Mouse (Mus musculus): ENCODE data around the gene Gm11639. TPM values are rescaled to one million over a fixed set of nuclear protein-coding genes. Genes with fewer than 3 reads are reported as not detected.
"Not testable (repeated sequence)": the region's sequence is repeated elsewhere in the genome, so short reads cannot be mapped to it uniquely, and the experiment has no call there.

The Gm11639 gene
- total RNA-seq, 4 experiments from 2014 or later, result 0.31 to 0.68 (median 0.34) TPM

- not testable (repeated sequence) for DNase-seq (ENCODE audit: low spot score in 2 of 2)
Measured at GRCm38 (mm10) chr11:105112448-105112847, 426.9 kb downstream of the Gm11639 start.

- no peak for DNase-seq (ENCODE audit: low spot score in 2 of 2)
Measured at GRCm38 (mm10) chr11:105117814-105118213, 432.3 kb downstream of the Gm11639 start.

GRCm38 (mm10) chr11:105120551-105121061 lies 435.1 kb downstream of the Gm11639 start:
- no peak for DNase-seq (ENCODE audit: low spot score in 2 of 2)

- DNase-seq (ENCODE audit: low spot score in 2 of 2), result not testable (repeated sequence)
Measured at GRCm38 (mm10) chr11:105121792-105122191, 436.3 kb downstream of the Gm11639 start.

- no peak for DNase-seq (ENCODE audit: low spot score in 2 of 2)
Measured at GRCm38 (mm10) chr11:105123986-105124385, 438.5 kb downstream of the Gm11639 start.

GRCm38 (mm10) chr11:105125735-105126519 lies 440.4 kb downstream of the Gm11639 start, which contains the start of gene Mettl2:
Gene Mettl2 (plus strand): TSS chr11:105126425.
- DNase-seq (ENCODE audit: low spot score in 2 of 2), result peak; percentile 66 to 70

GRCm38 (mm10) chr11:105126520-105127029 lies 441.1 kb downstream of the Gm11639 start:
- no peak for DNase-seq (ENCODE audit: low spot score in 2 of 2)

GRCm38 (mm10) chr11:105135692-105136091 lies 450.2 kb downstream of the Gm11639 start:
- no peak for DNase-seq (ENCODE audit: low spot score in 2 of 2)

- DNase-seq (ENCODE audit: low spot score in 2 of 2), result not testable (repeated sequence)
Measured at GRCm38 (mm10) chr11:105137255-105137654, 451.7 kb downstream of the Gm11639 start.

GRCm38 (mm10) chr11:105140512-105140911 lies 455.0 kb downstream of the Gm11639 start:
- not testable (repeated sequence) for DNase-seq (ENCODE audit: low spot score in 2 of 2)

- DNase-seq (ENCODE audit: low spot score in 2 of 2), result no peak
Measured at GRCm38 (mm10) chr11:105141115-105141514, 455.6 kb downstream of the Gm11639 start.

- no peak for DNase-seq (ENCODE audit: low spot score in 2 of 2)
Measured at GRCm38 (mm10) chr11:105143564-105143963, 458.1 kb downstream of the Gm11639 start.

- no peak for DNase-seq (ENCODE audit: low spot score in 2 of 2)
Measured at GRCm38 (mm10) chr11:105144084-105144483, 458.6 kb downstream of the Gm11639 start.

GRCm38 (mm10) chr11:105144508-105145210 lies 459.2 kb downstream of the Gm11639 start:
- no peak for DNase-seq (ENCODE audit: low spot score in 2 of 2)

GRCm38 (mm10) chr11:105145211-105145610 lies 459.7 kb downstream of the Gm11639 start:
- no peak for DNase-seq (ENCODE audit: low spot score in 2 of 2)

GRCm38 (mm10) chr11:105146593-105146992 lies 461.1 kb downstream of the Gm11639 start, which contains the start of gene Gm10842:
Gene Gm10842 (plus strand): TSS chr11:105146893.
- DNase-seq (ENCODE audit: low spot score in 2 of 2), result no peak

- DNase-seq (ENCODE audit: low spot score in 2 of 2), result no peak
Measured at GRCm38 (mm10) chr11:105149353-105149752, 463.8 kb downstream of the Gm11639 start.

GRCm38 (mm10) chr11:105149766-105150165 lies 464.3 kb downstream of the Gm11639 start:
- DNase-seq (ENCODE audit: low spot score in 2 of 2), result no peak

GRCm38 (mm10) chr11:105150691-105151090 lies 465.2 kb downstream of the Gm11639 start:
- no peak for DNase-seq (ENCODE audit: low spot score in 2 of 2)

GRCm38 (mm10) chr11:105151226-105152016 lies 465.9 kb downstream of the Gm11639 start:
- no peak for DNase-seq (ENCODE audit: low spot score in 2 of 2)

GRCm38 (mm10) chr11:105152017-105152300 lies 466.5 kb downstream of the Gm11639 start:
- no peak for DNase-seq (ENCODE audit: low spot score in 2 of 2)
